Mouse (Mus musculus): ENCODE measurements around the gene Zfp408.

DNA sequence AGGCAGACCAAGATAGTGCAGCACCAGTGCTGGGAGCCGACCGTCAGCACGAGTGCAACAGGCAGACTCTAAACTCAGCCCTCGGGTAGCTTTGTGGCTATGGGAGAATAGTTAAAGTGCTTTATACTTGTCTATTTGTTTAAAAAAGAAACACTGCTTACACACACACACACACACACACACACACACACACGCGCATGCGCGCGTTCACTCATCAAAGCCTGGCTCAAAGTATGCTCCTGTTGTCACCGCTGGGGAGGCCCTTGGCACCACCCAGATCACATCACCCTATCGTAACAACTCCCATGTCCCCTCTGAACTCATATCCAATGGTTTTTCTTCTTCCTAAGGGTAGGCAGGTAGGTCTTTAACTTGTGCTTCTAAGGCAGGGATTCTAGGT, 5.6 kb downstream of the Zfp408 start:
- TF ChIP-seq CTCF (IDR thresholded peaks at IDR 0.05; ENCODE audit: low read depth) (no peak), EP300 (IDR thresholded peaks at IDR 0.05; ENCODE audit: low read depth) (no peak)

Measured in heart, postnatal 0 days (tissue).